Mouse (Mus musculus): Measurements from ENCODE around the gene Cebpe. TPM values are rescaled to one million over a fixed set of nuclear protein-coding genes. Genes with fewer than 3 reads are reported as not detected.

The Cebpe gene
- total RNA-seq, 4 experiments from 2014 or later = not detected

- no peak for DNase-seq
These were observed 8.8 kb upstream of the Cebpe start for GRCm38 (mm10) chr14:54720654-54721350.

- no peak for DNase-seq
These were observed 8.1 kb upstream of the Cebpe start for GRCm38 (mm10) chr14:54720041-54720440.

- no peak for DNase-seq
These were observed 3.4 kb upstream of the Cebpe start for GRCm38 (mm10) chr14:54715402-54715801.

GRCm38 (mm10) chr14:54714617-54715081 is 2.7 kb upstream of the Cebpe start:
- no peak for DNase-seq

- peak; percentile 52 for DNase-seq
These were observed 2.1 kb upstream of the Cebpe start for GRCm38 (mm10) chr14:54714121-54714520.

- no peak for DNase-seq
These were observed 887 bp upstream of the Cebpe start for GRCm38 (mm10) chr14:54712861-54713260.

GRCm38 (mm10) chr14:54709054-54709453 is 2.9 kb downstream of the Cebpe start:
- DNase-seq = no peak

GRCm38 (mm10) chr14:54706589-54707320 is 5.2 kb downstream of the Cebpe start:
- no peak for DNase-seq

- peak; percentile 42 for DNase-seq
These were observed 6.1 kb downstream of the Cebpe start for GRCm38 (mm10) chr14:54705844-54706243.

GRCm38 (mm10) chr14:54703207-54703606 is 8.8 kb downstream of the Cebpe start:
- DNase-seq = no peak

GRCm38 (mm10) chr14:54701298-54701697 is 10.7 kb downstream of the Cebpe start:
- peak; percentile 42 for DNase-seq

- DNase-seq = no peak
These were observed 12.4 kb downstream of the Cebpe start for GRCm38 (mm10) chr14:54699586-54699985.

GRCm38 (mm10) chr14:54698733-54699132 is 13.2 kb downstream of the Cebpe start, which contains the start of gene Gm29776:
Gene Gm29776, minus strand, starts transcription at chr14:54698833.
- no peak for DNase-seq

GRCm38 (mm10) chr14:54696752-54697151 is 15.2 kb downstream of the Cebpe start:
- no peak for DNase-seq

- DNase-seq = no peak
These were observed 16.9 kb downstream of the Cebpe start for GRCm38 (mm10) chr14:54695042-54695441.

- no peak for DNase-seq
These were observed 24.7 kb downstream of the Cebpe start for GRCm38 (mm10) chr14:54687251-54687650.

- peak; percentile 100 for DNase-seq
These were observed 25.3 kb downstream of the Cebpe start, which contains the start of gene Acin1 for GRCm38 (mm10) chr14:54686522-54687143. Gene Acin1, minus strand, starts transcription at chr14:54686931.

- no peak for DNase-seq
These were observed 25.9 kb downstream of the Cebpe start, which contains the start of gene 1700123O20Rik for GRCm38 (mm10) chr14:54686063-54686521. Gene 1700123O20Rik, plus strand, starts transcription at chr14:54686216.

GRCm38 (mm10) chr14:54685471-54685870 is 26.5 kb downstream of the Cebpe start:
- no peak for DNase-seq

- no peak for DNase-seq
These were observed 29.6 kb downstream of the Cebpe start for GRCm38 (mm10) chr14:54682396-54682795.

GRCm38 (mm10) chr14:54678657-54679304 is 33.2 kb downstream of the Cebpe start:
- DNase-seq = no peak

GRCm38 (mm10) chr14:54676290-54676689 is 35.7 kb downstream of the Cebpe start:
- no peak for DNase-seq

Measured in adrenal gland, adult 8-10 months (tissue).